ENCODE assay signal across 13 mouse cellular contexts in genomic region chr1:193263026-193263907, GRCm38 (mm10). TPM values are rescaled to one million over a fixed set of nuclear protein-coding genes. Genes with fewer than 3 reads are reported as not detected.
A peak's percentile ranks its signal among the peaks of the same experiment; 100 is the strongest.
DNase-seq lines count a peak whose midpoint lies in the region; ATAC-seq and TF ChIP-seq lines count a peak whose summit lies in the region.
"Had no signal": no experiment of that assay in that cellular context is flagged by ENCODE, and none has a peak within 500 bp of the region (broad histone marks: within the 10 kb centered on the region; RNA-seq: fewer than 3 reads in every experiment).

No protein-coding gene starts in this region.

- H3K9ac ChIP-seq in hindbrain, embryonic 12.5 days, result peak overlapping the region; percentile 23; the same call in 1 of the 2 replicates
- no peak overlapping the region for H3K9ac ChIP-seq in hindbrain, postnatal 0 days (replicated peaks; ENCODE audit: low read length)
- H3K9ac ChIP-seq in hindbrain, embryonic 16.5 days (ENCODE audit: low read depth, low read length), result no peak overlapping the region
- H3K9ac ChIP-seq: limb, embryonic 12.5 days; stomach, embryonic 15.5 days had no signal

- no peaks in the 10 kb centered on the region for H3K27me3 ChIP-seq in cerebellum, adult 2 months (ENCODE audit: control insufficient read depth, insufficient read depth, low read length)
- H3K27me3 ChIP-seq in hindbrain, embryonic 12.5 days, result no peaks in the 10 kb centered on the region
- H3K27me3 ChIP-seq in hindbrain, postnatal 0 days (ENCODE audit: insufficient read depth, low read length), result no peaks in the 10 kb centered on the region
- H3K27me3 ChIP-seq in spleen, adult 2 months (ENCODE audit: control insufficient read depth, insufficient read depth, low read length), result no peaks in the 10 kb centered on the region
- H3K27me3 ChIP-seq in hindbrain, embryonic 16.5 days (replicated peaks; ENCODE audit: control insufficient read depth, insufficient read depth, low read length), result no peaks in the 10 kb centered on the region
- H3K27me3 ChIP-seq: limb, embryonic 12.5 days; stomach, embryonic 15.5 days had no signal

- no peak for TF ChIP-seq POLR2A in cerebellum, adult 2 months (IDR thresholded peaks at IDR 0.05; ENCODE audit: borderline replicate concordance, insufficient read depth, low read length)
- TF ChIP-seq POLR2A in spleen, adult 2 months (IDR thresholded peaks at IDR 0.05; ENCODE audit: low read depth, low read length), result no peak

- peak; percentile 25 to 55 for DNase-seq in cerebellum, postnatal 14 days
- no peak for DNase-seq in cerebellum, adult 2 months
- no peak for DNase-seq in hindbrain, postnatal 0 days (ENCODE audit: low spot score)
- no peak for DNase-seq in spleen, adult 2 months (ENCODE audit: low read depth in 1 of 2, low spot score in 2 of 2)
- DNase-seq in spleen, postnatal 14 days (ENCODE audit: low spot score in 2 of 2), result no peak
- no peak for DNase-seq in embryo, embryonic 10 days (ENCODE audit: low spot score)
- DNase-seq: cerebellum, postnatal 25 days had no signal

- no peak for TF ChIP-seq CTCF in cerebellum, adult 2 months (IDR thresholded peaks at IDR 0.05; ENCODE audit: borderline replicate concordance, insufficient read depth, low read depth, low read length)
- TF ChIP-seq CTCF in hindbrain, postnatal 0 days (IDR thresholded peaks at IDR 0.05; ENCODE audit: low read depth), result no peak
- no peak for TF ChIP-seq CTCF in spleen, adult 2 months (IDR thresholded peaks at IDR 0.05; ENCODE audit: extremely low read depth, insufficient read depth, insufficient read length, insufficient replicate concordance)

- 63% methylated on average over 8 of the region's 8 CpGs for WGBS in cerebellum, adult 2 months
- 76% methylated on average over 8 of the region's 8 CpGs for WGBS in hindbrain, embryonic 12.5 days
- WGBS in hindbrain, postnatal 0 days, result 62% methylated on average over 8 of the region's 8 CpGs
- WGBS in spleen, adult 2 months, result 54% methylated on average over 8 of the region's 8 CpGs
- WGBS in hindbrain, embryonic 16.5 days, result 71% methylated on average over 8 of the region's 8 CpGs

- H3K4me3 ChIP-seq in cerebellum, adult 2 months (replicated peaks; ENCODE audit: insufficient read depth, low read depth, low read length), result no peak overlapping the region
- H3K4me3 ChIP-seq in hindbrain, embryonic 12.5 days, result no peak overlapping the region
- H3K4me3 ChIP-seq in hindbrain, postnatal 0 days (ENCODE audit: low read length), result no peak overlapping the region
- peak overlapping the region; percentile 40 for H3K4me3 ChIP-seq in spleen, adult 2 months (ENCODE audit: extremely low read depth, insufficient read depth, insufficient read length)
- no peak overlapping the region for H3K4me3 ChIP-seq in hindbrain, embryonic 16.5 days (ENCODE audit: low read length)
- H3K4me3 ChIP-seq: limb, embryonic 12.5 days; stomach, embryonic 15.5 days had no signal

- H3K9me3 ChIP-seq in hindbrain, embryonic 12.5 days (replicated peaks), result no peaks in the 10 kb centered on the region
- H3K9me3 ChIP-seq in hindbrain, postnatal 0 days (ENCODE audit: low read length), result no peaks in the 10 kb centered on the region
- no peaks in the 10 kb centered on the region for H3K9me3 ChIP-seq in hindbrain, embryonic 16.5 days (ENCODE audit: control insufficient read depth, low read length)
- H3K9me3 ChIP-seq: G1E; limb, embryonic 12.5 days; stomach, embryonic 15.5 days had no signal

- no peaks in the 10 kb centered on the region for H3K36me3 ChIP-seq in hindbrain, embryonic 12.5 days
- no peaks in the 10 kb centered on the region for H3K36me3 ChIP-seq in hindbrain, postnatal 0 days (ENCODE audit: insufficient read depth, low read length)
- H3K36me3 ChIP-seq in spleen, adult 2 months (ENCODE audit: control insufficient read depth, insufficient read depth, low read length), result no peaks in the 10 kb centered on the region
- no peaks in the 10 kb centered on the region for H3K36me3 ChIP-seq in hindbrain, embryonic 16.5 days (ENCODE audit: control insufficient read depth, insufficient read depth, low read length)
- H3K36me3 ChIP-seq: G1E; limb, embryonic 12.5 days; stomach, embryonic 15.5 days had no signal

- H3K27ac ChIP-seq in cerebellum, adult 2 months (ENCODE audit: insufficient read depth, low read length), result no peak overlapping the region
- H3K27ac ChIP-seq in hindbrain, embryonic 12.5 days, result no peak overlapping the region
- H3K27ac ChIP-seq in hindbrain, postnatal 0 days, result no peak overlapping the region
- peak overlapping the region; percentile 84 for H3K27ac ChIP-seq in spleen, adult 2 months (ENCODE audit: insufficient read depth, low read length)
- no peak overlapping the region for H3K27ac ChIP-seq in hindbrain, embryonic 16.5 days (ENCODE audit: low read depth, low read length)
- H3K27ac ChIP-seq: limb, embryonic 12.5 days; stomach, embryonic 15.5 days had no signal

- H3K4me1 ChIP-seq in cerebellum, adult 2 months (ENCODE audit: control insufficient read depth, insufficient read depth, low read length), result no peaks in the 10 kb centered on the region; the same call in 1 of the 2 replicates
- H3K4me1 ChIP-seq in hindbrain, embryonic 12.5 days, result no peaks in the 10 kb centered on the region
- H3K4me1 ChIP-seq in hindbrain, postnatal 0 days (ENCODE audit: insufficient read depth, low read length), result no peaks in the 10 kb centered on the region
- peaks cover 5% of the 10 kb centered on the region; the same call in 1 of the 2 replicates for H3K4me1 ChIP-seq in spleen, adult 2 months (ENCODE audit: control insufficient read depth, insufficient read depth, insufficient read length)
- H3K4me1 ChIP-seq in hindbrain, embryonic 16.5 days (ENCODE audit: control insufficient read depth, insufficient read depth, low read depth, low read length), result no peaks in the 10 kb centered on the region
- H3K4me1 ChIP-seq: stomach, embryonic 15.5 days had no signal

- H3K4me2 ChIP-seq in hindbrain, embryonic 12.5 days (replicated peaks), result no peak overlapping the region
- no peak overlapping the region for H3K4me2 ChIP-seq in hindbrain, postnatal 0 days (ENCODE audit: low read depth, low read length)
- H3K4me2 ChIP-seq in hindbrain, embryonic 16.5 days (ENCODE audit: low read length), result no peak overlapping the region
- H3K4me2 ChIP-seq: limb, embryonic 12.5 days; stomach, embryonic 15.5 days had no signal

- ATAC-seq in hindbrain, embryonic 12.5 days (ENCODE audit: low FRiP score), result no peak
- no peak for ATAC-seq in hindbrain, postnatal 0 days
- no peak for ATAC-seq in hindbrain, embryonic 16.5 days
- ATAC-seq: intestine, postnatal 0 days had no signal

RNA-seq across cellular contexts. Expression of gene Hsd11b1, which starts 0.6 kb away (rescaled TPM):
- polyA plus RNA-seq in cerebellum, adult 2 months (2012; rRNA removed), result 94.8 and 95.6 TPM in 2 replicates
- polyA plus RNA-seq in hindbrain, embryonic 12.5 days (2016; fragmentation: Nextera tagmentation; extraction: Ambion mirVana), result 0.17 and 0.21 TPM in 2 replicates
- total RNA-seq in hindbrain, postnatal 0 days (2014; rRNA removed), result 2.3 and 2.5 TPM in 2 replicates
- polyA plus RNA-seq in hindbrain, postnatal 0 days (2015; fragmentation: Nextera tagmentation; extraction: Ambion mirVana), result 2.5 and 2.7 TPM in 2 replicates
- 32.9 and 33.5 TPM in 2 replicates for polyA plus RNA-seq in spleen, adult 2 months (2012; rRNA removed)
- polyA plus RNA-seq in hindbrain, embryonic 16.5 days (2015; fragmentation: Nextera tagmentation; extraction: Ambion mirVana), result 0.34 and 0.89 TPM in 2 replicates
- polyA plus RNA-seq: G1E had no signal

RNA-seq across cellular contexts. Expression of gene G0s2, which starts 9.8 kb away (rescaled TPM):
- 36.0 and 37.1 TPM in 2 replicates for polyA plus RNA-seq in cerebellum, adult 2 months (2012; rRNA removed)
- 6.4 and 7.1 TPM in 2 replicates for polyA plus RNA-seq in hindbrain, embryonic 12.5 days (2016; fragmentation: Nextera tagmentation; extraction: Ambion mirVana)
- total RNA-seq in hindbrain, postnatal 0 days (2014; rRNA removed), result 7.4 and 12.1 TPM in 2 replicates
- 7.0 and 9.1 TPM in 2 replicates for polyA plus RNA-seq in hindbrain, postnatal 0 days (2015; fragmentation: Nextera tagmentation; extraction: Ambion mirVana)
- 60.8 and 66.5 TPM in 2 replicates for polyA plus RNA-seq in spleen, adult 2 months (2012; rRNA removed)
- polyA plus RNA-seq in hindbrain, embryonic 16.5 days (2015; fragmentation: Nextera tagmentation; extraction: Ambion mirVana), result 8.9 and 10.5 TPM in 2 replicates
- total RNA-seq: G1E had no signal
- polyA plus RNA-seq: G1E had no signal

RNA-seq across cellular contexts. Expression of gene Lamb3, which starts 55.8 kb away (rescaled TPM):
- polyA plus RNA-seq in cerebellum, adult 2 months (2012; rRNA removed), result 3.9 and 4.1 TPM in 2 replicates
- 0.36 and 0.52 TPM in 2 replicates for polyA plus RNA-seq in hindbrain, embryonic 12.5 days (2016; fragmentation: Nextera tagmentation; extraction: Ambion mirVana)
- 1.0 and 1.3 TPM in 2 replicates for total RNA-seq in hindbrain, postnatal 0 days (2014; rRNA removed)
- 0.36 and 0.52 TPM in 2 replicates for polyA plus RNA-seq in hindbrain, postnatal 0 days (2015; fragmentation: Nextera tagmentation; extraction: Ambion mirVana)
- polyA plus RNA-seq in spleen, adult 2 months (2012; rRNA removed), result 3.4 and 4.6 TPM in 2 replicates
- polyA plus RNA-seq in hindbrain, embryonic 16.5 days (2015; fragmentation: Nextera tagmentation; extraction: Ambion mirVana), result 0.29 and 0.56 TPM in 2 replicates

Comparison
In these comparisons a context has a peak if more than half of its experiments do, and no peak if none do; other contexts are left out.
1. DNase-seq: peak in cerebellum, postnatal 14 days (2 of 2); none in cerebellum, adult 2 months (0 of 2), hindbrain, postnatal 0 days (single experiment), spleen, adult 2 months (0 of 2), spleen, postnatal 14 days (0 of 2) and embryo, embryonic 10 days (single experiment).